In the genomic region with DNA sequence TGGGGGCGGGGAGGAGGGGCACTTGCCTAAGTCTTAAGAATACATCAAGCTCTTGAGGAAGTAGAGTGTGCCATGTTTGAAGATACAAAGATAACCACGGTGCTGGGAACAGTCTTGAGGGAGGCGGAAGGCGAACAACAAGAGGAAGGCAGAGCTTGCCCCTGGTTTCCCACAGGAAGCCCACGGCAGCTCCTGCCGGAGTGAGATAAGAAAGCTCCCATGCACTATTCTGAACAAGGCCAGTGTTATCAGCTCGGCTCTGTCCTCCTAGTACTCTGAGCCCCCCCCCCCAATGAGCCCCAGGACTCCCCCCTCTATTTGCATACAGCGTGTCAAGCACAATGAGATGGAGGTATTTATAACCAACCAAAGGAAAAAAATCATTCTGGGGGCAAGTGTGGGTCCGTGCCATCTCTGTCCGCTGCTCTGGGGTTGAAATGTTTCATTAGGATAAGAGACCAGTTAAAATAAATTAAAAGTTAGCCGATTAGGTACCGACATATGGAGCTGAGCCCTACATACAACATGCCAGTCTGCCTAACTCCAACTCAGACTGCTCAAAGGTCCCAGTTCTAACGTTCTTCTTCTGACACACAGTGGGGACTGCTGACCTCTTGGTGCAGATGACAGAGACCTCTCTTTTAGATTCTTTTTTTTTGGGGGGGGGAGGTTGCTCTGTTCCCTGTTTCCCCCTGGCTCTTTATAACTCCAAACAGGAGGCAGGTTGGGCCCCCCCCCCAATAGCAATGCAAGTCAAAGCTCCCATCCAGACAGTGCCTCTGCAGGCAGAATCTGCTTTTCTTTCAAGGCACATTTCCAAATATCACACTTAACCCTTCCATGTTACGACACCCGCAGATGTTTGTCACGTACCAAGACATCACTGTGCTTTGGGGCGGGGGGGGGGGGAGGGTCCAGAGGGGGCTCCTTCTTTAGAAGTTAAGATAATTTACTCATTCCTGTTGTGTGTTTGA, we compare ENCODE assay signal across 10 mouse cellular contexts.
DNase-seq lines count a peak whose midpoint lies in the region; ATAC-seq lines count a peak whose summit lies in the region.
"Had no signal": no experiment of that assay in that cellular context is flagged by ENCODE, and none has a peak within 500 bp of the region (broad histone marks: within the 10 kb centered on the region; RNA-seq: fewer than 3 reads in every experiment).

No protein-coding gene starts in this region.

- H3K27me3 ChIP-seq in forebrain, embryonic 11.5 days (ENCODE audit: control insufficient read depth, insufficient read depth, low read length) = no peaks in the 10 kb centered on the region
- H3K27me3 ChIP-seq in forebrain, embryonic 12.5 days = no peaks in the 10 kb centered on the region
- H3K27me3 ChIP-seq in forebrain, embryonic 16.5 days (replicated peaks; ENCODE audit: control insufficient read depth, insufficient read depth, low read length) = no peaks in the 10 kb centered on the region
- H3K27me3 ChIP-seq: embryonic facial prominence, embryonic 12.5 days; limb, embryonic 15.5 days had no signal

- DNase-seq in forebrain, embryonic 11.5 days (ENCODE audit: low spot score) = peak; percentile 56
- DNase-seq in heart, adult 9 months (ENCODE audit: low spot score in 2 of 2) = peak; percentile 77 to 87
- peak; percentile 62 for DNase-seq in kidney, postnatal 10 days
- DNase-seq in layer of hippocampus, adult 9-11 months = no peak

- no peak overlapping the region for H3K4me2 ChIP-seq in forebrain, embryonic 11.5 days (ENCODE audit: low read depth, low read length, severe bottlenecking)
- no peak overlapping the region for H3K4me2 ChIP-seq in forebrain, embryonic 12.5 days
- no peak overlapping the region for H3K4me2 ChIP-seq in forebrain, embryonic 16.5 days (ENCODE audit: low read length)
- H3K4me2 ChIP-seq: embryonic facial prominence, embryonic 12.5 days; limb, embryonic 15.5 days had no signal

- no peaks in the 10 kb centered on the region for H3K4me1 ChIP-seq in forebrain, embryonic 11.5 days (replicated peaks; ENCODE audit: control insufficient read depth, insufficient read depth, low read length)
- H3K4me1 ChIP-seq in forebrain, embryonic 12.5 days = peaks cover 7% of the 10 kb centered on the region; the same call in 1 of the 2 replicates
- H3K4me1 ChIP-seq in forebrain, embryonic 16.5 days (replicated peaks; ENCODE audit: control insufficient read depth, insufficient read depth, low read length) = no peaks in the 10 kb centered on the region
- H3K4me1 ChIP-seq: embryonic facial prominence, embryonic 12.5 days; limb, embryonic 15.5 days had no signal

- H3K9ac ChIP-seq in forebrain, embryonic 11.5 days (ENCODE audit: low read length) = no peak overlapping the region
- no peak overlapping the region for H3K9ac ChIP-seq in forebrain, embryonic 12.5 days
- H3K9ac ChIP-seq in forebrain, embryonic 16.5 days (replicated peaks; ENCODE audit: low read depth, low read length) = no peak overlapping the region
- H3K9ac ChIP-seq: embryonic facial prominence, embryonic 12.5 days; limb, embryonic 15.5 days had no signal

- no peak overlapping the region for H3K4me3 ChIP-seq in forebrain, embryonic 11.5 days (ENCODE audit: low read depth, low read length)
- no peak overlapping the region for H3K4me3 ChIP-seq in forebrain, embryonic 12.5 days (replicated peaks)
- no peak overlapping the region for H3K4me3 ChIP-seq in forebrain, embryonic 16.5 days (replicated peaks; ENCODE audit: low read length)
- H3K4me3 ChIP-seq: embryonic facial prominence, embryonic 12.5 days; limb, embryonic 15.5 days had no signal

- no peaks in the 10 kb centered on the region for H3K36me3 ChIP-seq in forebrain, embryonic 11.5 days (ENCODE audit: control insufficient read depth, insufficient read depth, low read length)
- H3K36me3 ChIP-seq in forebrain, embryonic 12.5 days (replicated peaks) = no peaks in the 10 kb centered on the region
- H3K36me3 ChIP-seq in forebrain, embryonic 16.5 days (ENCODE audit: control insufficient read depth, insufficient read depth) = no peaks in the 10 kb centered on the region
- H3K36me3 ChIP-seq: embryonic facial prominence, embryonic 12.5 days; limb, embryonic 15.5 days had no signal

- H3K9me3 ChIP-seq in forebrain, embryonic 11.5 days (ENCODE audit: control insufficient read depth, low read length) = no peaks in the 10 kb centered on the region
- 0 out of 2 replicates have a peak, but pooled peaks cover 3% of the 10 kb centered on the region for H3K9me3 ChIP-seq in forebrain, embryonic 12.5 days
- peaks cover 3% of the 10 kb centered on the region; the same call in 1 of the 2 replicates for H3K9me3 ChIP-seq in forebrain, embryonic 16.5 days (ENCODE audit: control insufficient read depth, low read length)
- H3K9me3 ChIP-seq: embryonic facial prominence, embryonic 12.5 days; limb, embryonic 15.5 days had no signal

- no peak for ATAC-seq in forebrain, embryonic 11.5 days (replicated peaks; ENCODE audit: low FRiP score)
- no peak for ATAC-seq in forebrain, embryonic 12.5 days (ENCODE audit: low FRiP score)
- ATAC-seq in megakaryocyte progenitor cell, adult 5-6 weeks (replicated peaks; ENCODE audit: poor library complexity) = peak; percentile 79
- no peak for ATAC-seq in monocyte, adult 5-6 weeks (replicated peaks; ENCODE audit: insufficient number of reproducible peaks, low FRiP score, low TSS enrichment, poor library complexity, severe bottlenecking)
- no peak for ATAC-seq in forebrain, embryonic 16.5 days

- no peak overlapping the region for H3K27ac ChIP-seq in forebrain, embryonic 11.5 days (ENCODE audit: low read depth, low read length)
- no peak overlapping the region for H3K27ac ChIP-seq in forebrain, embryonic 12.5 days
- no peak overlapping the region for H3K27ac ChIP-seq in forebrain, embryonic 16.5 days (ENCODE audit: low read length)
- H3K27ac ChIP-seq: embryonic facial prominence, embryonic 12.5 days; limb, embryonic 15.5 days had no signal

- WGBS in forebrain, embryonic 11.5 days = 74% methylated on average over 17 of the region's 17 CpGs
- WGBS in forebrain, embryonic 12.5 days = 72% methylated on average over 17 of the region's 17 CpGs
- 73% methylated on average over 17 of the region's 17 CpGs for WGBS in forebrain, embryonic 16.5 days
